Mouse (Mus musculus): ENCODE data around the gene Cops7a. TPM values are rescaled to one million over a fixed set of nuclear protein-coding genes. Genes with fewer than 3 reads are reported as not detected.

The Cops7a gene
- total RNA-seq, 1 experiment from 2014 or later, result 19.1 TPM

Other genes with a start within 250 kb of the Cops7a start
- gene Ptpn6, start 226.8 kb downstream of the Cops7a start, total RNA-seq (2017), result 1,943 and 2,202 TPM in 2 replicates
- gene Grcc10, start 224.2 kb downstream of the Cops7a start, total RNA-seq (2017), result 161 and 171 TPM in 2 replicates
- gene Gm45234, start 209.5 kb downstream of the Cops7a start, total RNA-seq (2017), result 0.74 TPM in 1 of 2 replicates, not detected in the other
- 6.5 and 11.6 TPM in 2 replicates for gene Atn1, start 209.0 kb downstream of the Cops7a start, total RNA-seq (2017)
- gene Eno2, start 195.9 kb downstream of the Cops7a start, total RNA-seq (2017), result not detected in 2 replicates
- 6.8 and 7.9 TPM in 2 replicates for gene Lrrc23, start 185.8 kb downstream of the Cops7a start, total RNA-seq (2017)
- 10.5 and 10.9 TPM in 2 replicates for gene Spsb2, start 156.9 kb downstream of the Cops7a start, total RNA-seq (2017)
- 43.0 and 64.8 TPM in 2 replicates for gene Tpi1, start 151.2 kb downstream of the Cops7a start, total RNA-seq (2017)
- 35.1 and 50.1 TPM in 2 replicates for gene Usp5, start 136.1 kb downstream of the Cops7a start, total RNA-seq (2017)
- gene Cdca3, start 136.0 kb downstream of the Cops7a start, total RNA-seq (2017), result 1.4 and 3.0 TPM in 2 replicates
- 0.70 TPM in 1 of 2 replicates, not detected in the other for gene Gnb3, start 125.3 kb downstream of the Cops7a start, total RNA-seq (2017)
- not detected in 2 replicates for gene P3h3, start 107.8 kb downstream of the Cops7a start, total RNA-seq (2017)
- gene Gpr162, start 101.6 kb downstream of the Cops7a start, total RNA-seq (2017), result not detected in 2 replicates
- gene Cd4, start 77.3 kb downstream of the Cops7a start, total RNA-seq (2017), result 6.8 and 7.1 TPM in 2 replicates
- gene Lag3, start 53.8 kb downstream of the Cops7a start, total RNA-seq (2017), result 0.25 and 0.70 TPM in 2 replicates
- 94.0 and 109 TPM in 2 replicates for gene Ptms, start 45.4 kb downstream of the Cops7a start, total RNA-seq (2017)
- 56.3 and 57.7 TPM in 2 replicates for gene Mlf2, start 34.2 kb downstream of the Cops7a start, total RNA-seq (2017)
- not detected in 2 replicates for gene Pianp, start 31.2 kb upstream of the Cops7a start, total RNA-seq (2017)
- gene Zfp384, start 43.6 kb upstream of the Cops7a start, total RNA-seq (2017), result 45.1 and 58.1 TPM in 2 replicates
- gene Ing4, start 74.2 kb upstream of the Cops7a start, total RNA-seq (2017), result 136 and 143 TPM in 2 replicates
- gene Acrbp, start 84.2 kb upstream of the Cops7a start, total RNA-seq (2017), result 26.8 and 32.7 TPM in 2 replicates
- gene Lpar5, start 102.4 kb upstream of the Cops7a start, total RNA-seq (2017), result 1.6 and 3.1 TPM in 2 replicates
- gene Chd4, start 130.4 kb upstream of the Cops7a start, total RNA-seq (2017), result 363 and 367 TPM in 2 replicates
- 26.8 and 26.9 TPM in 2 replicates for gene Nop2, start 166.4 kb upstream of the Cops7a start, total RNA-seq (2017)
- gene Iffo1, start 179.7 kb upstream of the Cops7a start, total RNA-seq (2017), result 36.6 and 37.5 TPM in 2 replicates
- 562 and 577 TPM in 2 replicates for gene Gapdh, start 200.9 kb upstream of the Cops7a start, total RNA-seq (2017)
- gene Ncapd2, start 226.2 kb upstream of the Cops7a start, total RNA-seq (2017), result 42.5 and 66.2 TPM in 2 replicates
- 23.8 and 25.4 TPM in 2 replicates for gene Mrpl51, start 226.3 kb upstream of the Cops7a start, total RNA-seq (2017)

Measured in neutrophil, adult 5-6 weeks (primary cell).